Mouse (Mus musculus): ENCODE results near the gene Ntm. TPM values are rescaled to one million over a fixed set of nuclear protein-coding genes. Genes with fewer than 3 reads are reported as not detected.
A peak's percentile ranks its signal among the peaks of the same experiment; 100 is the strongest.

Gene Ntm
- polyA plus RNA-seq, 1 experiment: 95.1 TPM

- DNase-seq (ENCODE audit: low read depth): peak; percentile 78
- no peak for TF ChIP-seq POLR2A (IDR thresholded peaks at IDR 0.05; ENCODE audit: borderline replicate concordance, extremely low read depth, insufficient read depth, insufficient read length, poor library complexity, severe bottlenecking)
- TF ChIP-seq CTCF (IDR thresholded peaks at IDR 0.05; ENCODE audit: borderline replicate concordance, extremely low read depth, insufficient read depth, insufficient read length): no peak
Observed at GRCm38 (mm10) chr9:29796281-29796680, 166.7 kb downstream of the Ntm start.

GRCm38 (mm10) chr9:29791199-29791915 is 171.6 kb downstream of the Ntm start:
- DNase-seq (ENCODE audit: low read depth): peak; percentile 92
- TF ChIP-seq CTCF (IDR thresholded peaks at IDR 0.05; ENCODE audit: borderline replicate concordance, extremely low read depth, insufficient read depth, insufficient read length) (no peak), POLR2A (IDR thresholded peaks at IDR 0.05; ENCODE audit: borderline replicate concordance, extremely low read depth, insufficient read depth, insufficient read length, poor library complexity, severe bottlenecking) (no peak)

DNA sequence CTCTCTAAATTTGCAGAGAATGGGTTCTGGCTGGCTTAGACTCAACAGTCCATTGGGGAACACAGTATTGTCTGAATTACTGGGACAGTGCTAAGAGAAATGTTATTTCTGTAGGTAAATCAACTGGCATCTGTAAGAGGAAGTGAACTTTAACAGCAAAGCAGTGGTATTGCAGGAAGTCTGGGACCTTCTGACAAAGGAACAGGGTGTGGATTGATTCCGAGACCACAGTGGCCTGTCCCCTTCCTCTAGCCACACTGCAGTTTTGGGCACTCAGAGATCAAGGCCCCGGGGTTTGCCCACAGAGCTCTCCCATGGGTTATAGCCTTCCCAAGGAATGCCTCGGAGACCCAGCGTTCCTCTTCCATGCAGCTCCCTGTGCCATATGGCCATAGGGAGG is 172.9 kb downstream of the Ntm start:
- no peak for TF ChIP-seq POLR2A (IDR thresholded peaks at IDR 0.05; ENCODE audit: borderline replicate concordance, extremely low read depth, insufficient read depth, insufficient read length, poor library complexity, severe bottlenecking)
- DNase-seq (ENCODE audit: low read depth): no peak

GRCm38 (mm10) chr9:29788855-29789254 is 174.1 kb downstream of the Ntm start:
- no peak for DNase-seq (ENCODE audit: low read depth)
- no peak for TF ChIP-seq CTCF (IDR thresholded peaks at IDR 0.05; ENCODE audit: borderline replicate concordance, extremely low read depth, insufficient read depth, insufficient read length)
- TF ChIP-seq POLR2A (IDR thresholded peaks at IDR 0.05; ENCODE audit: borderline replicate concordance, extremely low read depth, insufficient read depth, insufficient read length, poor library complexity, severe bottlenecking): no peak

GRCm38 (mm10) chr9:29787408-29787807 is 175.5 kb downstream of the Ntm start:
- no peak for DNase-seq (ENCODE audit: low read depth)
- TF ChIP-seq POLR2A (IDR thresholded peaks at IDR 0.05; ENCODE audit: borderline replicate concordance, extremely low read depth, insufficient read depth, insufficient read length, poor library complexity, severe bottlenecking) (no peak), CTCF (IDR thresholded peaks at IDR 0.05; ENCODE audit: borderline replicate concordance, extremely low read depth, insufficient read depth, insufficient read length) (no peak)

GRCm38 (mm10) chr9:29782697-29783096 is 180.2 kb downstream of the Ntm start:
- DNase-seq (ENCODE audit: low read depth): no peak
- TF ChIP-seq CTCF (IDR thresholded peaks at IDR 0.05; ENCODE audit: borderline replicate concordance, extremely low read depth, insufficient read depth, insufficient read length): no peak
- TF ChIP-seq POLR2A (IDR thresholded peaks at IDR 0.05; ENCODE audit: borderline replicate concordance, extremely low read depth, insufficient read depth, insufficient read length, poor library complexity, severe bottlenecking): no peak

DNA sequence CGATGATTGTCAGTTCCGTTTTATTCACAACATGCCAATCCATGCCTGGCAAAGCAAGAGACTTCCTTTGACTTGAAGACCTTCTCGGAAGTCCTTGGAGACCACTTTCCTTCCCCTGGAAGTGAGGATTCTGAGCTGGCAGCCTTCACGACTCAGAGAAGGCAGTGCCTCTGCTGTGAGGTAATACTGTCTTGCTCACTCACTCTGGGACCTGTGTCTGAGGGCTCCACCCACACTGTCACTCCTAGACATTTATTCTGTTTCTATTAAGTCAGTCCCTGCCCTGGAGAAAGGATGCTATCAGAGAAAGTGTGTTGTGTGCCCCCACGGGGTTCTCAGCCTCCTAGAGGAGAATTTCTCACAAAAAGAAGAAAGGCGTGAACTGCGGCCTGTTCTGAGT is 183.2 kb downstream of the Ntm start:
- no peak for DNase-seq (ENCODE audit: low read depth)
- TF ChIP-seq CTCF (IDR thresholded peaks at IDR 0.05; ENCODE audit: borderline replicate concordance, extremely low read depth, insufficient read depth, insufficient read length) (no peak), POLR2A (IDR thresholded peaks at IDR 0.05; ENCODE audit: borderline replicate concordance, extremely low read depth, insufficient read depth, insufficient read length, poor library complexity, severe bottlenecking) (no peak)

DNA sequence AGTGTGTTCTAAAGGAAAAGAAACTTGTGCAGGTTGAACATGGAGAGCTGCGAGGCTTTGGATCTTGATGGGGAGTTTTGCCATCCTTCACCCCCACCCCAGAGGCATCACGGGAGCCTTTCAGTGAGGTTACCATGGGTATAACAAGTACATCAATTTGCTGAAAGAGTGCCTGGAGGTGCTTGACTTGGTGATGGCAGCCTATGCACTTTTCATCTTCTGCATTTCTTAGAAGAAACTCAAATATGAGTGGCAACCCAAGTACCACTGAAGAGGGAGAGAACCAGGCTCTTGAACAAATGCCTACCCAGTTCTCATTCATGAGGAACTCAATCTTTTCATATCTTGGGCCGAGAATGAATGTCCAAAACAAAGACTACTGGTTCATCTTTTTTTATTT is 186.0 kb downstream of the Ntm start:
- TF ChIP-seq CTCF (IDR thresholded peaks at IDR 0.05; ENCODE audit: borderline replicate concordance, extremely low read depth, insufficient read depth, insufficient read length): no peak
- TF ChIP-seq POLR2A (IDR thresholded peaks at IDR 0.05; ENCODE audit: borderline replicate concordance, extremely low read depth, insufficient read depth, insufficient read length, poor library complexity, severe bottlenecking): no peak
- no peak for DNase-seq (ENCODE audit: low read depth)

- no peak for TF ChIP-seq POLR2A (IDR thresholded peaks at IDR 0.05; ENCODE audit: borderline replicate concordance, extremely low read depth, insufficient read depth, insufficient read length, poor library complexity, severe bottlenecking)
- no peak for TF ChIP-seq CTCF (IDR thresholded peaks at IDR 0.05; ENCODE audit: borderline replicate concordance, extremely low read depth, insufficient read depth, insufficient read length)
Observed at GRCm38 (mm10) chr9:29776542-29776941, 186.4 kb downstream of the Ntm start.

GRCm38 (mm10) chr9:29776030-29776429 is 186.9 kb downstream of the Ntm start:
- no peak for TF ChIP-seq CTCF (IDR thresholded peaks at IDR 0.05; ENCODE audit: borderline replicate concordance, extremely low read depth, insufficient read depth, insufficient read length)
- no peak for TF ChIP-seq POLR2A (IDR thresholded peaks at IDR 0.05; ENCODE audit: borderline replicate concordance, extremely low read depth, insufficient read depth, insufficient read length, poor library complexity, severe bottlenecking)
- DNase-seq (ENCODE audit: low read depth): no peak

More at GRCm38 (mm10) chr9:29776542-29776941, 186.4 kb downstream of the Ntm start:
- no peak for DNase-seq (ENCODE audit: low read depth)

DNA sequence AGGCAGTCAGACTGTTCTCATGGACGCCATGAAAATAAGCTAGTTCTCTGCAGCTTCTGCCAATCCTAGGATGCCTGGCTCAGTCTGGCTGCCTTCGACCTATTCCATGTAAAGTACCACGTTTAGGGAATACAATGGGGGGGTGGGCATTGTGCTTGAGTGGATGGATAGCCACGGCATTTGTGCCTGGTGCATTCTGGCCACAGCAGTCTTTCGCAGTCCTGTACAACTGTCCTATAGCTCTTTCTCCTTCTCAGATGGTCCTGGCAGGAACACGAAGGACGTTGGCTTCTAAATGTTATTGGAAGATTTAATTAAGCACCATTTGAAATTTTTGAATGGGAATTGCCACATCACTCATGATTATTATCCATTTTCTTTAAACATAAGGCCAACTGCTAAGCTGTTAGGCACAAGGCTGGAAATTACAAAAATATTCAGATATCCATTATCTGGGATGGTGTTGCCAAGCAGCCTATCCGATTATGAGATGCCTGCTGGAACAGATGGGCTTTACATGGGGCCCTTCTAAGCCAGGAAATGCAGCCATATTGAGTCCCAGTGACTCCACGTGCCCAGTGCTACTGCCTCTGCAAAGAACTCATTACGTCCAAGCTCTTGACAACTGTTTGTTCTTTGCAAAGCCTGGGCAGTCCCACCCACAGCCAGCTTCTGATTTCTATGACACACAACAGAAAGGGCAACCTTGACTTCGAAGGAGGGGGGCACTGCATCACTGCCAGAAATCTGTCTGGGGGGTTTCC is 190.1 kb downstream of the Ntm start:
- DNase-seq (ENCODE audit: low read depth): peak; percentile 86
- no peak for TF ChIP-seq POLR2A (IDR thresholded peaks at IDR 0.05; ENCODE audit: borderline replicate concordance, extremely low read depth, insufficient read depth, insufficient read length, poor library complexity, severe bottlenecking)
- TF ChIP-seq CTCF (IDR thresholded peaks at IDR 0.05; ENCODE audit: borderline replicate concordance, extremely low read depth, insufficient read depth, insufficient read length): no peak

- no peak for DNase-seq (ENCODE audit: low read depth)
- no peak for TF ChIP-seq POLR2A (IDR thresholded peaks at IDR 0.05; ENCODE audit: borderline replicate concordance, extremely low read depth, insufficient read depth, insufficient read length, poor library complexity, severe bottlenecking)
- no peak for TF ChIP-seq CTCF (IDR thresholded peaks at IDR 0.05; ENCODE audit: borderline replicate concordance, extremely low read depth, insufficient read depth, insufficient read length)
Observed at GRCm38 (mm10) chr9:29771870-29772269, 191.1 kb downstream of the Ntm start.
